Mouse (Mus musculus): ENCODE results near the gene Dhx58. TPM values are rescaled to one million over a fixed set of nuclear protein-coding genes. Genes with fewer than 3 reads are reported as not detected.

Gene Dhx58
- total RNA-seq, 2 experiments from 2014 or later = 39.5 to 60.6 TPM

GRCm38 (mm10) chr11:100722493-100723028, 18.5 kb upstream of the Dhx58 start:
- DNase-seq = no peak

GRCm38 (mm10) chr11:100721776-100722492, 17.9 kb upstream of the Dhx58 start:
- DNase-seq = no peak

DNA sequence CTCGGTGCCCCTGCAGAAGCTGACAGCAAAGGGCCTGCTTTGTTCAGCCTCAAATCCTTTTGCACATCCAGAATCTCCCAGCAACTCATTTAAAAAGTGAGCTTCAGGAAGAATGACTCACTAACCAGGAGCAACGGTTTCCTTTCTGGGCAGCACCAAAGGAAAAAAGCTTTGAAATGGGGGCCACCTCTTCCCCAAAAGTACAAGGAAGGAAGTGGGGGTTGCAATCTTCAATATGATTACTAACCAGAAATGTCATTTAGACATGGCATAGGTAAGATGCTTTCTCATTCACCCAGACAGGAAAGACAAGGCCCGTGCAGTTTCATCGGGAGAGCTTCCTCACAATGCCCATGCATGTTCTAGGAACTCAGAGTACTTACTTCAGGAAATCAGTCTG, 17.2 kb upstream of the Dhx58 start:
- no peak for DNase-seq

GRCm38 (mm10) chr11:100720345-100720744, 16.3 kb upstream of the Dhx58 start:
- DNase-seq = peak in 1 of 2 experiments; percentile 48

DNA sequence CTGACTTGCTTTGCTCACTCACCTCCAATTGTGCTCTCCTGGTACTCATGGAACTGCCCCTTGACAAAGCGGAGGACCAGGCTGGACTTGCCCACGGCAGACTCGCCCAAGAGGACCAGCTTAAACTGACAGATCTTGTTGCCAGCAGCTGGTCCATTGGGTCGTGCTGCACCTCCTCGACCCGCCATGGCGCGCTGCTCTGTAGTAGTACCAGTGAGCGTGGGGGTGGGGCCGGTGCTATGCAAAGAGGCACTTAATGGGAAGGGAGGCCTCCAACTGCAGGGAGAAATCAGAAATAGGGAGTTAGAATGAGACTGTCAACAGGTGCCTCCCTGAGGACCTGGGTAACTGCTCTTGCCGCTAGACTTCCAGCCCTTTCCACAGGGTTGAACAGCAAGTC, 15.8 kb upstream of the Dhx58 start:
- peak in 1 of 2 experiments; percentile 35 for DNase-seq

DNA sequence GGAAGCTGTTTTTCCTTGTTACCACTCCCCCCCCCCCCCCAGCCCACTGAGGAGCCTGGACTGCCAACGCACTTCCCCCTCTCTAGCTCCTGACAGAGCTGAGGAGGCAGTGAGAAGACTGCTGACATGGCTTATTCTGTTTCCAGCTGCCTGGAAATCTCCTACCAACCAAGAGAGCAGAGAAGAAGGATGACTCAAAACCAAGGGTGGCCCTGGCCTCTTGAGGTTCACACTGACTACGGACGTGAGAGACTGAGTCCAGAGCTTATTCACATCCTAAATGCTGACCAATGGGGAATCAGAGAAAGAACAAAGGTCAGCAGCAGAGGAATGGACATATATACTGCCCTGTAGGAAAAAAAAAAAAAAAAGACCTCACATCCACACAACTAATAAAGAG, 15.2 kb upstream of the Dhx58 start:
- peak in 1 of 2 experiments; percentile 36 for DNase-seq

- DNase-seq = no peak
Measured at GRCm38 (mm10) chr11:100718866-100719265, 14.8 kb upstream of the Dhx58 start.

GRCm38 (mm10) chr11:100718462-100718861, 14.4 kb upstream of the Dhx58 start:
- no peak for DNase-seq

GRCm38 (mm10) chr11:100716649-100717048, 12.6 kb upstream of the Dhx58 start:
- DNase-seq = no peak

DNA sequence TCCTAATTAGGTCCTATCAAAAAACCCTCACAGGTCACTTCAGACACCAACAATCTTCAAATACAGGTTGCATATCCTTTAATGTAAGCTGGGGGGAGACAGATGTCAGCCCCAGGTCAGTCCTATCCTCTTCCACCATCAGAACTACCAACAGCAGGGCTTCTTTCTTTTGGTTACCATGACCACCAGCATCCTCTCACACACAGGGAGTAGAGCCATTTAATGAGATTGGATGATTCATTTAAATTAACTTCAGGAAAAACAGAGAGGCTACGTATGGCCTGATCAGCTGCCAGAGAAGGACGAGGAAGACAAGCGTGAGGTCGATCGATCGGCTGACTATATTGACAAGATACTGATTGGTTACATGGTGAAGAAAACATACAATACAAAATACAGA, 10.9 kb upstream of the Dhx58 start:
- no peak for DNase-seq

- peak; percentile 84 to 90 for DNase-seq
Measured at GRCm38 (mm10) chr11:100714534-100714915, 10.5 kb upstream of the Dhx58 start.

GRCm38 (mm10) chr11:100713735-100714533, 9.9 kb upstream of the Dhx58 start, which contains the start of gene Hspb9:
TSS of gene Hspb9 (plus strand) at chr11:100713850.
- DNase-seq = peak; percentile 84 to 92

DNA sequence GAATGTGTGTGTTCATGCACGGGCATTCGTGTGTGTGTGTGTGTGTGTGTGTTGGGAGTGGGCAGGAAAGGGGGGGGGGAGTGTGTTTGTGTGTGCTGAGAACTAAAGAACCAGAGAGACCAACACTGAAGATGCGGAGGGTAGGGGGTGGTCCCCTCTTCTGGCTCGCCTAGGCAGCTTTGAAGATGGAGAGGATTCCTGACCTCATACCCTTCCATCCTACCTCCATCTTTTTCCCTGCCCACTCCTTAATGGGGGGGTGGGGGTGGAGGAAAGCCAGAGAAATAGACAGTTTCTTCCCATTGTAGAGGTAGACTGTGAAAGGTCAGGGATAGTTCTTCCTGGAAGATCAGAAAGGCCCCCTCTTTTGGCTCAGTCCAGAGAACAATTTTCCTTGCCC, 9.1 kb upstream of the Dhx58 start:
- DNase-seq = no peak

DNA sequence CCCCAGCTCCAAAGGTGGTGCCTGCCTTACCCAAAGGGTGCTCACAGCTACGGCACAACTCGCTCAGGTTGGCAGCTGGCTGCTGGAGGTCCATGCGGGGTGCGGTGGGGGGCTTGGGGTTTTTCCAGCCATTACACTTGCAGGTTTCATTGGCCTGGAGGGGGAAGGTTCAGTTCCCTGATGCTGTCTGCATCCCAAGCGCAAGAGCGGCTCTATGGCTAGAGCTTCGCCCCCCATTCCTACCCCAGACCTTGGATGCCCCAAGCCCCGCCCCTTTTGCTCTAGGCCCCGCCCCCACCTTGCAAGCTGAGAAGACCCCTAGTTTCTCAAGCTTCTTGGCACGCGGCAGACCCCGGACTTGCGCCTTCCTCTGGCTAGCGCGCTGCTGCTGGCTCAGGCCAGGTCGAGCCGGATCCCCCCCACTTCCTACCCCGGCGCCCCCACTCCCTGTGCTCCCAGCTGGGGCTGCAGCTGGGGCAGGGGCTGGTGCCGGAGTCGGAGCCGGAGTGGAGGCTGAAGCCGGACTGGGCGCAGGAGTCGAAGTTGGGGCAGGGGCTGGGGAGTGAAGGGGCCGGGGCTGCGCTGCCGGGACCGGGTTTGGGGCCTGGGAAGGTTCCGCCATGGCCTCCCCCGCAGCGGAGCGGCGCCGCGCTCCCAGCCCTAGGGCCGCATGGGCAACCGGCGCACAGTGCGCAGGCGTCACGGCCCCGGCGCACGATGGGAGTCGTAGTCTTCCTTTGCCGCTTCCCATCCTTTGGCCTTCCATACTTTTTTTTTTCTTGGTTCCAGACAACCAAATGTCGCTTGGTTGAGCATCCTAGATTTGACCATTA, 7.9 kb upstream of the Dhx58 start, which contains the start of gene Kat2a:
Gene Kat2a (minus strand): TSS at position 683 of the 833 bp plus-strand sequence.
- peak; percentile 91 to 95 for DNase-seq

GRCm38 (mm10) chr11:100710977-100711376, 6.9 kb upstream of the Dhx58 start:
- DNase-seq = no peak

- DNase-seq = no peak
Measured at GRCm38 (mm10) chr11:100710528-100710927, 6.5 kb upstream of the Dhx58 start.

DNA sequence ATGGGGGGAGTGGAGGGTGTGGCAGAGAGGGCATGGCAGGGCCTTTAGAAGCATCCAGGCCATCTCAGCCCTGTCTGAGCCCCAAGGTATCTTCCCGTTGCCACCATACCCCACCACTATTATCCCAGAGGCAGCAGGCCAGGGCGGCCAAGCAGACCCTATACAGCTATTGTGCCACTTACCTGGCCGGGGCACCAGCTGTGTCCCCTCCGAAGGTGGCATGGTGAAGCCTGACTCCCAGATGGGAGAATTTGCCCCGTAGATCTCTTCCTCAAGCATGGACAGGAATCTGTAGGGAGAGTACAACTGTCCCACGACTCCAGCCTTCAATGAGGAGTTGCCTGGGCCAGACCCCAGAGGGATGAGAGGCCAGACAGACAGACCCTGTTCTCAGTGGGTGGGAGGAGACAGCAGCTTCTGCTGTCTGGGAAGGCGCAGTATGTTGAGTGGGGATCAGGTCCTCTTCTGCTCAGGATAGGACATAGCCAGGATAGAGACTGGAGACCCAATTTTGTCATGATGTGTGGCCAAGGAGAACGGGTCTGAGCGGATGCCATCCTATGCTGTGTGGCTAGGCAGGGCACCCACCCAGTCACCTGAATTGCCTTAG, 5.2 kb upstream of the Dhx58 start:
- DNase-seq = no peak

GRCm38 (mm10) chr11:100705095-100705747, 1.1 kb upstream of the Dhx58 start:
- DNase-seq = no peak

GRCm38 (mm10) chr11:100703366-100703765, 705 bp downstream of the Dhx58 start:
- no peak for DNase-seq

DNA sequence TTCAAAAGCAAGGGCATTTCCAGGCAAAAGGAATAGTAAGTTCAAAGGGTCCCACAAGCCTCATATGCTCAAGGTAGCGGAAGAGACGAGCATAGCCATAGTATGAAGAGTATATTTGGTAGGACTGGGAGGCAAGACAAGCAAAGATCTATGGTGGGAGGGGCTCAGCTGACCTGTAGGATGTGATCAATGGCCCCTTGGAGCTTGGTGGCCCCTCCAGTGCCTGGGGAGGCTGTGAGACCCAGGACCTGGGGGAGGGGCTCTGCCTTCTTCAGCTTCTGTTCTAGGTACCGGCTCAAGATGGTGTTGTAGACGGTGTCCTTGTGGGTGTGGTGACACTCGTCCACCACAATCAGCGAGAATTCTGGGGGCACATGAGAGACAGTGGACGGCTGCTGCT, 1.2 kb downstream of the Dhx58 start:
- DNase-seq = no peak

All from adrenal gland, postnatal 36 days (tissue).